Mouse (Mus musculus): ENCODE results near the gene Mrpl49.
A peak's percentile ranks its signal among the peaks of the same experiment; 100 is the strongest.

Mrpl49 gene

GRCm38 (mm10) chr19:6037695-6038094, 19.9 kb downstream of the Mrpl49 start:
- DNase-seq (ENCODE audit: low read depth, low spot score): no peak

DNA sequence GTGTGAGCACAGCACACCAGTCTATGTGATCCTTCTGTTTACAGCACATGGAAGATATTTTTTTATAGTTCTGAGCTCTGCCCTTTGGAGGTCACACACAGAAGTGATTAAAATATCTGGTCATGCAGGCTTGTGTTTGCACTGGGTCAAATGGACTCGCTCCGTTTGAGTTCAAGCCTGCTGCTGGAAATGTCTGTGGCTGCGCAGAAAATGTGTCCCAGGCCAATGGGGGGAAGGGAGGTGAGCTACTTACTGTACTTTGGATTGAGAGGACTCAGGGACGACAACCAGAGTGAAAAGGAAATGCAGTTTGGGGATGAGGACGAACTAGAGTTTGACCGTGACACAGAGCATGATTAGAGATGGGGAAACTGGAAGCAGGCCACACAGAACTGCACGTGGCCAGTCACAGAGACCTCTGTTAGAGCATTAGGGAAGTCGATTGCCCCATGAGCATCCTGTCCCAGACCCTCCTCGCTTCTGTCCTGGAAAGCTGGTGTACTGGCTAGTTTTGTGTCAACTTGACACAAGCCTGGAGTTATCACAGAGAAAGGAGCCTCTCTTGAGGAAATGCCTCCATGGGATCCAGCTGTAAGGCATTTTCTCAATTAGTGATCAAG, 21.5 kb downstream of the Mrpl49 start:
- no peak for DNase-seq (ENCODE audit: low read depth, low spot score)

DNA sequence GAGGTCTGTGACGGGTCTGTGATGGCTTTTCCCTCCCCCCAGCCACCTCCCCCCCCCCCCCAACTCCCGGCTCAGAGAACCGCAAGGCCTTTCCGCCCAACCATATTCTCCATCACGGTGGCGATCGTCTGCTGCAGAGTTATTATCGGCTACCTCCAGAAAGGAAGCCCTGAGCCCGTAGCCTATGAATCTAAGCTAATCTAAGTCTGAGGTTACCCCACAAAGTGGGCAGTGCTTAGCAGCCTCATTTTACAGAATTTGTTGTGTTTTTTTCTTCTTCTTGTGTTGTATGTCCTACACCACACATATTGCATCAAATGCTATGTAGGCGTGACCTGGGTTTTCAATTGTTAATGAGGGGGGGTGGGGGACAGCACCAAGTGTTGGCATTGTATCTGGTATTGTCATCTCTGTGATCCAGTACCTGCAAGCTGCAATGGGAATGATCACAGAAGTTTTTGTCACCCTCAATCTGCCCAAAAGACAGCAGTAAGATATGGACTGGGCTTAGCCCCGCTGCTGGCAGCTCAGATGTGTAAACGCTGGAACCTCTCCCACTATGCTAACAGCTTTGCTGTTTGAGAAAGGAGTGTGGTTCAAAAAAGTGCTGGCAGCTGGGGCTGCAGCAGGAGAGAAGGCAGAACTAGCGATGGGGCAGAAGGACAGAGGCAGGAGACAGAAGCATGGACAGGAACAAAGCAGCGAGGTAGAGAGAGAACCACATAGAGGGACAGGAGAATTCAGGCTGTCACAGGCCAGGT, 26.9 kb downstream of the Mrpl49 start:
- DNase-seq (ENCODE audit: low read depth, low spot score): no peak

- no peak for DNase-seq (ENCODE audit: low read depth, low spot score)
These were observed 28.2 kb downstream of the Mrpl49 start for GRCm38 (mm10) chr19:6029426-6029825.

DNA sequence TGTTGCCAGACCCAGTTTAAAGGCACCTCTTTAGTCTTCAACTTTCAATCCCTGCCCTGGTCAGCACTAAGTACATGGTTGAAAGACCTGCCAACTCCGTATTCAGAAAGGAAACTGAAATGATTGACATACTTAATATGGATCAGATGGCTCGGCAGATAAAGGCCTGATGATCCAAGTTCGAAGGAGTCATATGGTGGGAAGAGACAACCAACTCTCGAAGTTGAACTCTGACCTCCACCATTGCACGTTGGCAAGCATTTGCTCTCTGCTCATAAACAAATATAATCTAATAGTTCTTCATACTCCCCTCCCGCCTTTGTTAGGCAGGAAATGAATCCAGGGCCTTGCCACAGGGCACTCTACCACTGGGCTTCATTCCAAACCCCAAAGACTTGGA, 28.6 kb downstream of the Mrpl49 start:
- no peak for DNase-seq (ENCODE audit: low read depth, low spot score)

- DNase-seq (ENCODE audit: low read depth, low spot score): no peak
These were observed 33.7 kb downstream of the Mrpl49 start for GRCm38 (mm10) chr19:6023930-6024329.

GRCm38 (mm10) chr19:6023059-6023458, 34.5 kb downstream of the Mrpl49 start:
- no peak for DNase-seq (ENCODE audit: low read depth, low spot score)

DNA sequence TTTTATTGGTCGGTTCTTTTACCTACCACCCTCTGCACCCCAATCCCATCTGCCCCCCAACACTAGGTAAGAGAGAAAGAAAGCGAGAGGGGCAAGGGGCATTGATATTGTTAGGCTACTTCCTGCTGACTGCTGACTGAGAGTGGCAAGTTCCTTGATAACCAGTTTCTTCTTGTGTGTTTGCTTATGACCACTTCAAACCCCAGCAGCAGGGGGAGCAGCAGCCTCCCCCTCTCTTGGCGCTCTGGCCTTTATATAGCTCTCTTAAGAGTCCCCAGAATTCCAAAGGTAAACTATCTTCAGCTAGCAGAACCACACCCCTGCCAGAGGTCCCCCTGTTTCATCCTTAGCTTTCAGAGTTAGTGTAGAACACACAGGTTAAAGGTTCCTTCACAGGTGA, 37.3 kb downstream of the Mrpl49 start:
- DNase-seq (ENCODE audit: low read depth, low spot score): no peak

DNA sequence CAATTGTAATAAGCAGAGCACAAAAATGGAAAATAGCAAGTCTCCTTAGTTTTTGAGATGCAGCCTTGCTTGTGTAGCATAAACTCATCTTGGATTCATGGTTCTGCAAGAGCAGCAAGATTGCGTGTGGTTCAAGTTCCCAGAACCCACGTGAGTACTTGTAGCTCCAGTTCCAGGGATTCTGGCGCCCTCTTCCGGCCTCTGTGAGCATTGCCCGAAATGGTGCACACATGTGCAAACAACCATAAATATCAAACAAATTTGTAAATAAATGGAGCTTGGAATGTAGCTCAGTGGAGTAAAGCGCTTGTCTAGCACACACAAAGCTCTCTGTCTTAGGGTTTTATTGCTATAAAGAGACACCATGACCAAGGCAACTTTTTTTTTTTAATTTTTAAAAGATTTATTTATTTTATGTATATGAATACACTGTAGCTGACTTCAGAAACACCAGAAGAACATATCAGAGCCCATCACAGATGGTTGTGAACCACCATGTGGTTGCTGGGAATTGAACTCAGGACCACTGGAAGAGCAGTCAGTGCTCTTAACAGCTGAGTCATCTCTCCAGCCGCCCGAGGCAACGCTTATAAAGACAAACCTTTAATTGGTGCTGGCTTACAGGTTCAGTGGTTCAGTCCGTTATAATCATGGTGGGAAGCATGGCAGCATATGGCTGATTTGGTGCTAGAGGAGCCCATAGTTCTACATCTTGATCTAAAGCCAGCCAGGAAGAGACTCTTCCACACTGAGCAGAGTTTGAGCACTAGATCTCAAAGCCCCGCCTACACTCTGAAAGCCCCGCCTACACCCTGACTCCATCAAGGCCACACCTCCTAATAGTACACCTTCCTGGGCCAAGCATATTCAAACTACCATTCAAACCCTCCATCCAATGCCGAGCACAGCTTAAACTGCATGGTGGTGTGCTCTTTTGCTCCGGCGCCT, 39.2 kb downstream of the Mrpl49 start:
- peak; percentile 90 for DNase-seq (ENCODE audit: low read depth, low spot score)

- DNase-seq (ENCODE audit: low read depth, low spot score): peak; percentile 22
These were observed 41.1 kb downstream of the Mrpl49 start for GRCm38 (mm10) chr19:6016532-6016931.

GRCm38 (mm10) chr19:6015511-6016315, 41.9 kb downstream of the Mrpl49 start, which contains the start of gene Capn1:
TSS of gene Capn1 (minus strand) at chr19:6015897.
- peak; percentile 78 for DNase-seq (ENCODE audit: low read depth, low spot score)

- peak; percentile 86 for DNase-seq (ENCODE audit: low read depth, low spot score)
These were observed 42.5 kb downstream of the Mrpl49 start for GRCm38 (mm10) chr19:6014991-6015510.

DNA sequence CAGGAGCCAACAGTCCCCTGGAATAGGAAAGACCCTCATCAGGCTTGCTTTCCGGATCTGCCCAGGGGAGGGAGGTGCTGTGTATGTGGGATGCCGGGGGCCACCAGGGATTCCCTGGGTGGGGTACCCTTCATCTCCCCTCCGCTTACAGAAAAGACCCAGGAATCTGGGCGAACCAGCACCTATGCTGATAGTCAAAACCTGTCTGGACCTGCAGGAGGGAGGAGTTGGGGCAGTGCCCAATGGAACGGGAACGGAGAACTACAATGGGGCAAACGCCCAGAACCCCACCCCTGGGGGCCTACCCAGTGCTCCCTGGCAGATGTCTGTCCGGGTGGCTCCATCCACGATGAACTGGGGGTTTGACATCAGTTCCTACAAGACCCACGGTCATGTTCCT, 43.9 kb downstream of the Mrpl49 start:
- no peak for DNase-seq (ENCODE audit: low read depth, low spot score)

DNA sequence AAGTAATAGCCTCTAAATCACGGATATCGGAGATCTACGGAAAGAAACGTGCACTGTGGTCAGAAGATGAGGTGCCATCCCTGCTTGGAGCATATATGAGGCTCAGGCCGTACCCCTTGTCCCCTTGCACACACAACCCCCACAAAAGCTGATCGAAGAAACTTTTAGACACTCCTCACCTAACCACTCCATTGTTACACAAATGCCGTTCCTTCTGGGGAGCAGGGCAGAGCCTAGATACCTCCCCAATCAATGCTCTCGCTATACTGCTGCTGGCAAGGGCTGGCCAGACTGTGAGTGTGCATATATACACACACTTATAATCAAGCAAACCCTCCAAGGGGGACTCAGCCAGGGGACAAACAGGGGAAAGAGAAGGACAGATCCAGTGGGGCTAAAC, 48.4 kb downstream of the Mrpl49 start:
- DNase-seq (ENCODE audit: low read depth, low spot score): no peak

GRCm38 (mm10) chr19:6007013-6007412, 50.6 kb downstream of the Mrpl49 start:
- DNase-seq (ENCODE audit: low read depth, low spot score): no peak

- no peak for DNase-seq (ENCODE audit: low read depth, low spot score)
These were observed 52.0 kb downstream of the Mrpl49 start for GRCm38 (mm10) chr19:6005541-6005940.
